Mouse (Mus musculus) lung, postnatal 0 days (tissue): ENCODE data around the gene Lclat1.

ENCODE experiments used
- CTCF ChIP-seq: IDR thresholded peaks from 2 replicates; pipeline ENCODE4 v1.5.1; 2016; ENCODE audit warnings: antibody characterized with exemption, mild to moderate bottlenecking
- EP300 ChIP-seq: IDR thresholded peaks from 2 replicates; pipeline ENCODE4 v1.6.1; 2016; ENCODE audit warnings: antibody characterized with exemption, mild to moderate bottlenecking, control low read depth

DNA sequence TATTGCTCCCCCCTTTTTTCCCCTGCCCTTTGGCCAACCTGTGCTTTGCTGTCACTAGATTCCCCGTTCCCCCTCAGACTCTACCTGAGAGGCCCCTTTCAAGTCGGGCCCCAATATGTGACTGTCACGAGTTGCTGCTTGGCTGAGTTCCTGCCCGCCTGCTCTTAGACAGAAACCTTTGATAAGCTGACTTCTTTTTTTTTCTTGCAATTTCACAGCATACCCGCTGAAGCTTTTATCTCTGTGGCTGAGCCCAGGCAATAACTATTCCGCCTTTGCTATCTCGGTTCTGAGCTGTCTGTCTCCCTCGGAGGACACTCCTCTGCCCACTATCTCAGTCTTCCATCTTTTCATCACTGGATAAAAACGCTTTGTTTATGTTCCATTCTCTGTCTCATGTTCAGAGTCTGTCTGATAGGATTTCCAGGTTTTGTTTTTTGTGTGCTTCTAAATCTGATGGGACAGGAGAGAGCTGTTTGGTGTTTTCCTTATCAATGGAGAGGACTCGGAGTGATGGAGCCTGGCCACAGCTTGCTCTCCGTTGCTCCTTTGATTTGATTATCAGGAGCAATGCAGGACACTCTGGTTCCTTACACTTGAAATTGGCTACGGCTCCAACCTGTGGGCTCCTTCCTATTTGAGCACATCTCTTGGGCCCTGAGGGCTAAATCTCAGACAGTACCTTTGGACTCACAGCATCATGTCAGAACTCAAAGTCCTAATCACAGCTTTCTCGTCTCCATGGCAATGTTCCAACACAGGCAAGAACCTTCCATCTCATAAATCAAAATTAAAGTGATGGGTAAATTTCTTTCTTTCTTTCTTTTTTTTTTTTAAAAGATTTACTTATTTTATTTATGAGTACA, 20.5 kb upstream of the Lclat1 start:
- no peak for TF ChIP-seq CTCF
- TF ChIP-seq EP300, result no peak
